Mouse (Mus musculus) adrenal gland, adult 18-20 months (tissue): ENCODE measurements at regions not wholly inside any gene's neighbourhood (a gene's known extent, or its start where the extent isn't known, plus 50 kb on each side); places are given as distances from the start of the nearest gene placed in this dataset.

ENCODE experiments used
- DNase-seq, 2 experiments: peaks; one replicate each; pipeline ENCODE4 v3.0.0; 2021 to 2022; ENCODE audit warnings: low spot score in 2 of 2

GRCm38 (mm10) chr17:64382894-64383293 lies 51.2 kb upstream of the Pja2 start:
- no peak for DNase-seq

GRCm38 (mm10) chr17:64383600-64383999 lies 51.9 kb upstream of the Pja2 start:
- DNase-seq, result no peak

GRCm38 (mm10) chr17:64390349-64390748 lies 58.6 kb upstream of the Pja2 start:
- no peak for DNase-seq

GRCm38 (mm10) chr17:64397254-64397897 lies 65.7 kb upstream of the Pja2 start:
- DNase-seq, result peak in 1 of 2 experiments; percentile 9

GRCm38 (mm10) chr17:64398114-64398692 lies 66.5 kb upstream of the Pja2 start:
- DNase-seq, result peak in 1 of 2 experiments; percentile 4

- no peak for DNase-seq
Measured at GRCm38 (mm10) chr17:64398708-64399107, 67.0 kb upstream of the Pja2 start.

GRCm38 (mm10) chr17:64406742-64407254 lies 75.1 kb upstream of the Pja2 start:
- no peak for DNase-seq

- no peak for DNase-seq
Measured at GRCm38 (mm10) chr17:64407255-64408011, 75.7 kb upstream of the Pja2 start.

GRCm38 (mm10) chr17:64425811-64426210 lies 94.1 kb upstream of the Pja2 start:
- no peak for DNase-seq

- DNase-seq, result no peak
Measured at GRCm38 (mm10) chr17:64426536-64426935, 94.8 kb upstream of the Pja2 start.

GRCm38 (mm10) chr17:64439571-64439970 lies 107.9 kb upstream of the Pja2 start:
- no peak for DNase-seq

- no peak for DNase-seq
Measured at GRCm38 (mm10) chr17:64454736-64455135, 123.0 kb upstream of the Pja2 start.

GRCm38 (mm10) chr17:64466273-64466672 lies 134.3 kb upstream of the Man2a1 start:
- no peak for DNase-seq

GRCm38 (mm10) chr17:64466746-64467145 lies 133.8 kb upstream of the Man2a1 start:
- no peak for DNase-seq

GRCm38 (mm10) chr17:64467297-64467696 lies 133.2 kb upstream of the Man2a1 start:
- DNase-seq, result no peak

- DNase-seq, result no peak
Measured at GRCm38 (mm10) chr17:64469754-64470400, 130.7 kb upstream of the Man2a1 start.

GRCm38 (mm10) chr17:64480607-64481038 lies 119.9 kb upstream of the Man2a1 start:
- peak in 1 of 2 experiments; percentile 15 for DNase-seq

GRCm38 (mm10) chr17:64484835-64485234 lies 115.7 kb upstream of the Man2a1 start:
- DNase-seq, result no peak

- DNase-seq, result no peak
Measured at GRCm38 (mm10) chr17:64489769-64490335, 110.7 kb upstream of the Man2a1 start.

- no peak for DNase-seq
Measured at GRCm38 (mm10) chr17:64490664-64491063, 109.9 kb upstream of the Man2a1 start.

GRCm38 (mm10) chr17:64491922-64492353 lies 108.6 kb upstream of the Man2a1 start:
- no peak for DNase-seq
